Mouse (Mus musculus) heart, postnatal 14 days (tissue): ENCODE results near the gene C1s2. TPM values are rescaled to one million over a fixed set of nuclear protein-coding genes. Genes with fewer than 3 reads are reported as not detected.
"Not testable (repeated sequence)": the region's sequence is repeated elsewhere in the genome, so short reads cannot be mapped to it uniquely, and the experiment has no call there.

Source experiments
- DNase-seq, 2 experiments: peaks; one replicate each; pipeline ENCODE4 v3.0.0; 2021 to 2022
- intact Hi-C: fragments of 180-260 bp; cut with DNase I; formaldehyde crosslinking; loops from one replicate; pipeline ENCODE4 v1.15.1; 2025
- total RNA-seq, 2 experiments: library from RNA; stranded (reverse); gene quantifications; 2 replicates each; pipeline ENCODE4 v1.2.3; 2021

The C1s2 gene
- total RNA-seq, 2 experiments from 2014 or later = 0.41 to 0.65 TPM

DNA sequence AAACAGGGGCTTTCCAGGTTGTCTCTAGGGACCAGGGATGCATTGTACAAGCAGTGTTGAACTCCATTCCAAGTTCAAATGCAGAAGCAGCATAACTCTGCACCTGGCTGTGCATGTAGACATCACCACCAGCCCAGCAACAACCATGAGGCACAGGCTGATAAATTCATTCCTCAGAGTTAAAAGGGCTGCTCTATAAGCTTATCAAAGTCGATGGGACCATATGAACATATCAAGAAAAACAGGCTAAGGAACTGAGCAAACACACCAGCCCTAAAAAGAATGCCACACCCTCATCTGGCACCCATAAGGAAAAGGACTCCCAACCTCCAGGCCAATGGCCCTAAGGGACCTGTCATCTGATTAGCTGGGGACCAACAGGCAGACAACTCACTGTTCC is 10.5 kb upstream of the C1s2 start:
- intact Hi-C loops = no loop called here

DNA sequence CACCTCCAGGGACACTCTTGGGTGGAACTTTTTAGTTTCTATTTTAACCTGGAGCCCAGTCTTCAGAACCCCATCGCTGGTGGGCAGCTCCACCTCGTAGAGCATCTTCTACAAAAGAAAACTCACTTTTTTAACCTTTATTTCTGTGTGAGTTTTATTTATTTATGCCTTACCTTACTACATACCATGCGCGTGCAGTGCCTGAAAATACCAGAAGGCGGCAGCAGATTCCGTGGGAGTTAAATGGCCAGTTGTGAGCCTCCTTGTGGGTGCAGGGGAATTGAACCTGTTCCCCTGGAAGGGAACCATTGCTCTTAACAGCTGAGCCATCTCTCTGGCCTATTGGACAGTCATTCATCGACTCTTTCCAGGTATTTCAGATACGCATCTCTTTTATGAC is 5.1 kb upstream of the C1s2 start:
- intact Hi-C loops = loop anchor here (1.0 kb wide), 1 partner anchor 118 kb away; no protein-coding TSS in a partner anchor
- peak; percentile 65 to 78 for DNase-seq

More for the DNA sequence above, 10.5 kb upstream of the C1s2 start:
- no peak for DNase-seq

DNA sequence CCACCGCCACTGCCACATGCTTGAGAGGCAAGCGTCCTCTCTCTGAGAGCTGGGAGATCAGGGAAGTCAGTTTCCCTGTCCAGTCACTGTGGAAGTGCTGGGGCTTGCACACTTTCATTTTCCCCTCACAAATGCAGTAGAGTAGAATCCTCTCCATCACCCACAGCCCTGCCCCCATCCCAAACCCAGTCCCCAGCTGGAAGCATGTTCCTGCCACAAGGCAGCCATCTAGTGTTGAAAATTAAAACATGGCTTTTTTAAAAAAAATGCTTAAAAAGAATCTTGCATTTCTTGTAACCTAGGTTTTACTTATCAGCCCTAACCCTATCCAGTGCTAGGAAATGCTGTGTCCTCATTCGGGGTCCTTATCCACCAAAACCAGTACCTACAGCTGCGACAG is 4.2 kb upstream of the C1s2 start:
- intact Hi-C loops = no loop called here
- no peak for DNase-seq

DNA sequence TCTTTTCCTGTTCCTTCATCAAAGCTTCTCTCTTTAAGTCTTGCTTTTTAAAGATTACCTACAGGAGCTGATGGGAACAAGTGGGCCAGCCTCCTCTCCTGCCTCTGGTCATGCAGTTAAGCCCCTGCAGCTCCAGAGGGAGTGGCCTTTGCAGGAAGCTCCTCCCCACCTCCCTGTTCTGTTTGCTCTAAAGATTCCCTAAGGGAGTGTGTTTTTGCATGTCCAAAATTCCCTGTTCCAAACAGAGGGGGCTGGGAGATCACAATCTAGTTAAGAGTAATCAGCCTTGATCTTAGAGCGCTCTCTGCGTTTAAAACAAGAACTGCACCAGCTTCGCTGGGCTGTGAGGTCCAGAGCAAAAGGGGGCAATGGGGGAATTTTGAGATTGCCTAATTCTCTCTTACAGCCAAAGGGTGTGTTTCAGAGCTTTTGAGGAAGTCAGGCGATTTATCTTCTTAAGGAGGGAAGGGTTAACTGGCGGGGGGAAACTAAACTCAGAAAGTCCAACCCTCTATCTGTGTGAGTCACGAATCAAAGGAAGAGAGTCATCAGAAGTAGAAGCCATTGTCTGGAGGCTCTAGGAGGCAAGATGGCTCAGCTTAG is 1.1 kb upstream of the C1s2 start:
- DNase-seq = not testable (repeated sequence)
- intact Hi-C loops = loop anchor here (5.0 kb wide), 1 partner anchor 65 kb away; the partner anchor contains the start of gene C1rb

DNA sequence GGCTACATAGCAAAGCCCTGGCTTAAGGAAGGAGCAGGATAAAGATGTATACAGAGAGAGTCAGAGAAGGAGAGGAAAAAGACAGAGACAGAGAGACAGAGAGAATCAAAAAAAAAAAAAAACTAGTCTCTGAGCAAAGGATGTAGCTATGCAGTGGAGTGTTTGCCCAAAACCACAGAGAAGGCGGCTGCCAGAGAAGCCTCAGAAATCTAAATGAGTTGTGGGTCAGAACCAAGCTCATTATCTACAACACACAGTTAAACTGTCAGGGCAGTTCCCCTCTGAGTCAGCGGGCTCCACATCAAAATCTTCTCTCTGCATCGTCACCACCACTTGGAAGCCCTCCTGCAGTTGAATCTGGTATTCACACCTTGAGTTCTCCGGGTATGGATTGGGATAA is 5.1 kb downstream of the C1s2 start:
- intact Hi-C loops = no loop called here
- no peak for DNase-seq

DNA sequence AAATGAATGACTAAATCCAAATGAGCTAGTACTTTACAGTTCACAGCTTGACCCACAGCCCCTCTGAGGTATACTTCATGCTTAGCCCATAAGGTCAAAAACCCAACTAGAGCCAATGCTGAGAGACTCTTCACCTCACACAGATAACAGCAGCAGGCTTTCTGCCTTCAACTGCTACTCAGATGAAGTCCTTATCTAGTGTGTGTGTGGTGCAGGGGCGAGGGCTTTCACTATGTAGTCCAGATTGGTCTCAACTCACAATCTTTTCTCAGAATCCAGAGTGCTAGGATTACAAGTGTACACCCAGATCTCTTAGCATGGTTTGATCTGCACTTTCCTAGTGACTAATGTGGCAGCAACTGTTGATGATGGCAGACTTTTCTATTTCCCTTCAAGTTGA is 9.7 kb downstream of the C1s2 start:
- DNase-seq, intact Hi-C loops: not testable (repeated sequence)

- DNase-seq = no peak
- intact Hi-C loops = no loop called here
Observed at GRCm38 (mm10) chr6:124625612-124626011, 10.3 kb downstream of the C1s2 start.

GRCm38 (mm10) chr6:124602031-124602430 is 33.9 kb downstream of the C1s2 start:
- DNase-seq = no peak
- intact Hi-C loops = no loop called here

- intact Hi-C loops = no loop called here
- DNase-seq = no peak
Observed at GRCm38 (mm10) chr6:124593121-124593520, 42.8 kb downstream of the C1s2 start.

- peak; percentile 59 to 72 for DNase-seq
- intact Hi-C loops = no loop called here
Observed at GRCm38 (mm10) chr6:124592186-124592700, 43.6 kb downstream of the C1s2 start.

GRCm38 (mm10) chr6:124588771-124589170 is 47.1 kb downstream of the C1s2 start:
- DNase-seq = no peak
- intact Hi-C loops = no loop called here

DNA sequence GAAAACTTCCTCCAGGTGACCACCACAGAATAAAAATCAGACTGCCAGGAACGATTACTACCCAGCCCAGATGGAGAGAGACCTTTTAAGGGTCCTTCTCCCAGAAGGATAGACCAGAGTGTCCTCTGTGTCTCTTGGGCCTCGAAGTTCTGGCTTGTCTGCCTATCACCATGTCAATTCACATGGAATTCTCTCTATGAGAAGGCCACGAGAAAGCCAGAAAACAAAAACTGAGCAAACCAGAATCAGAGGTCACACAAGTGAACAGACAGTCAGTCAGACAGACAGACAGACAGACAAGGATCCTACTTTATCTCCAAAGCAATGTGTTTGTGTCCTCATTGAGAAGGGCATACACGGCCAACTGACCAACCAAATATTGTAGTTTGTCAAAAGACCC is 49.6 kb downstream of the C1s2 start:
- DNase-seq = no peak
- intact Hi-C loops = no loop called here

DNA sequence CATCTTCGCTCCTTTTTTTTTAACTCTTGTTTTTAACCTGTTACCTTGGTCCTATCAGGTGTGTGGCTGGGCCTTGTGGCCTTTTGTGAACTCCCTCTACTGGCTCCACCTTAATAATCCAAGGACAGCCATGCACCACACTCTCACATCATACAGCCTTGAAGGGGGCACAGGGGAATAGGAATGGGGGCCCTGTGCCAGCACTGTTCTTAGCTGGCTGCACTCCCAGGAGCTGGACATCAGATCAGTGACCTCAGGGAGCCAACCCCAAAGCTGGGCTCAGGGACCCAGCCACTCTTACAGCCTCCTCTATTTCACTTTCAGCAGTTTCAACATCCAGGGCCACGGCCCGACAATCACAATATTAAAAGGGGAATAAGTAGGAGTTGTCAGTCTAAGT is 50.1 kb downstream of the C1s2 start:
- DNase-seq = peak; percentile 26 to 54
- intact Hi-C loops = no loop called here

GRCm38 (mm10) chr6:124584935-124585334 is 51.0 kb downstream of the C1s2 start:
- intact Hi-C loops = no loop called here
- no peak for DNase-seq

- DNase-seq = no peak
Observed at GRCm38 (mm10) chr6:124582231-124582630, 53.7 kb downstream of the C1s2 start.

GRCm38 (mm10) chr6:124580155-124580554 is 55.7 kb downstream of the C1s2 start:
- intact Hi-C loops = not testable (repeated sequence)

More at GRCm38 (mm10) chr6:124582231-124582630, 53.7 kb downstream of the C1s2 start:
- intact Hi-C loops = no loop called here

DNA sequence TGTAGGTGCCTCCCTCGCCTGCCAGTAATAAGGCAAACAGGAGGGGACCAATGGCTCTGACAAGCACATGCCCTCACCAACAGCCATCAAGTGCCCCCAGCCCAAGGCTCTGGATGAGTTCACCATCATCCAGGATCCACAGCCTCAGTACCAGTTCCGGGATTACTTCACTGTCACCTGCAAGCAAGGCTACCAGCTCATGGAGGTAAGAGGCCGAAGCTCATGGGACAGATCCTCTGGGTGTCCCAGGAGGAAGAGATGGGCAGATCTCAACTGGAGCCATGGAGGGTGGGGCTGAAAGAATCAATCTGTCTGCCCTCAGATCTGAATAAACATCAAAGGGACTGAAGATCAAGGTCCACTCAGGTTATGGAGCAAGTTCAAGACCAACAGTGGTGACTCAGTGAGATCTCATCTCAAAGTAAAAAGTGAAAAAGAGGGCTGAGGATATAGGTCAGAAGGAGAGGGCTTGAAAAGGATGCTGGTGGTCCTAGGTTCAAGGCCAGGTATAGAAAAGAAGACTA is 60.7 kb downstream of the C1s2 start:
- intact Hi-C loops, DNase-seq: not testable (repeated sequence)

More at GRCm38 (mm10) chr6:124580155-124580554, 55.7 kb downstream of the C1s2 start:
- DNase-seq = not testable (repeated sequence)

Other genes with a start within 250 kb of the C1s2 start
- gene Pex5, start 221.0 kb downstream of the C1s2 start, total RNA-seq = 10 to 100 TPM; 26.9 to 27.4 TPM
- gene Clstn3, start 171.3 kb downstream of the C1s2 start, total RNA-seq = 1 to 10 TPM in 1 of 2 experiments, under 1 TPM in 1; 0.24 to 1.5 TPM
- 1 to 10 TPM in 1 of 2 experiments, under 1 TPM in 1; 0.90 to 1.1 TPM for gene C1rl, start 143.0 kb downstream of the C1s2 start, total RNA-seq
- gene C1ra, start 123.7 kb downstream of the C1s2 start, total RNA-seq = 10 to 100 TPM in 1 of 2 experiments, 1 to 10 TPM in 1; 8.8 to 10.8 TPM
- 10 to 100 TPM; 25.3 to 25.6 TPM for gene C1s1, start 93.7 kb downstream of the C1s2 start, total RNA-seq
- gene C1rb, start 65.8 kb downstream of the C1s2 start, total RNA-seq = 1 to 10 TPM; 1.1 to 1.5 TPM
- 10 to 100 TPM; 54.0 to 56.7 TPM for gene Lpcat3, start 26.9 kb upstream of the C1s2 start, total RNA-seq
- gene Emg1, start 76.1 kb upstream of the C1s2 start, total RNA-seq = 10 to 100 TPM; 58.8 to 68.4 TPM
- gene Phb2, start 76.3 kb upstream of the C1s2 start, total RNA-seq = 100 to 1,000 TPM; 326 to 358 TPM
- 1 to 10 TPM; 4.2 to 8.5 TPM for gene Ptpn6, start 102.6 kb upstream of the C1s2 start, total RNA-seq
- gene Grcc10, start 105.3 kb upstream of the C1s2 start, total RNA-seq = 100 to 1,000 TPM; 323 to 327 TPM
- 1 to 10 TPM in 1 of 2 experiments, not detected in 1; 1.5 TPM for gene Gm45234, start 119.9 kb upstream of the C1s2 start, total RNA-seq
- 10 to 100 TPM; 48.1 to 48.9 TPM for gene Atn1, start 120.4 kb upstream of the C1s2 start, total RNA-seq
- 1 to 10 TPM; 2.6 to 4.0 TPM for gene Eno2, start 133.6 kb upstream of the C1s2 start, total RNA-seq
- gene Lrrc23, start 143.6 kb upstream of the C1s2 start, total RNA-seq = 1 to 10 TPM in 1 of 2 experiments, under 1 TPM in 1; 0.51 to 1.0 TPM
- 1 to 10 TPM; 3.2 to 3.5 TPM for gene Spsb2, start 172.6 kb upstream of the C1s2 start, total RNA-seq
- gene Tpi1, start 178.2 kb upstream of the C1s2 start, total RNA-seq = 100 to 1,000 TPM; 772 to 817 TPM
- 10 to 100 TPM; 78.2 TPM for gene Usp5, start 193.4 kb upstream of the C1s2 start, total RNA-seq
- 1 to 10 TPM; 3.5 to 9.6 TPM for gene Cdca3, start 193.5 kb upstream of the C1s2 start, total RNA-seq
- gene Gnb3, start 204.2 kb upstream of the C1s2 start, total RNA-seq = 1 to 10 TPM; 2.8 to 3.3 TPM
- 10 to 100 TPM; 17.9 to 19.5 TPM for gene P3h3, start 221.7 kb upstream of the C1s2 start, total RNA-seq
- gene Gpr162, start 227.9 kb upstream of the C1s2 start, total RNA-seq = 1 to 10 TPM; 1.8 to 2.4 TPM